Mouse (Mus musculus) cortical plate, adult 2 months (tissue): ENCODE measurements around the gene Radil. TPM values are rescaled to one million over a fixed set of nuclear protein-coding genes. Genes with fewer than 3 reads are reported as not detected.

ENCODE experiments used
- H3K27ac ChIP-seq: fragments of 200-500 bp; 2 replicates; pipeline ENCODE4 v1.5.1; 2012; ENCODE audit warnings: low read length, control low read depth, inconsistent platforms; ENCODE audit not compliant: insufficient read depth
- H3K4me1 ChIP-seq: fragments of 200-500 bp; 2 replicates; pipeline ENCODE4 v1.6.1; 2011; ENCODE audit warnings: low read length; ENCODE audit not compliant: control insufficient read depth, insufficient read depth
- H3K4me3 ChIP-seq: fragments of 200-500 bp; 2 replicates; pipeline ENCODE4 v1.5.1; 2011; ENCODE audit warnings: mild to moderate bottlenecking, low read length, control low read depth; ENCODE audit not compliant: insufficient read depth
- CTCF ChIP-seq: fragments of 200-500 bp; IDR thresholded peaks from 2 replicates; pipeline ENCODE4 v1.5.1; 2011; ENCODE audit warnings: mild to moderate bottlenecking, control low read depth, low read length; ENCODE audit not compliant: insufficient read depth; ENCODE audit errors: extremely low read depth
- POLR2A ChIP-seq: fragments of 200-500 bp; IDR thresholded peaks from 2 replicates; pipeline ENCODE4 v1.6.1; 2011; ENCODE audit warnings: mild to moderate bottlenecking, low read length, control low read depth; ENCODE audit not compliant: insufficient read depth; ENCODE audit errors: extremely low read depth
- polyA plus RNA-seq: library from polyadenylated mRNA; depleted of rRNA; stranded (reverse); fragments of >200 nt; gene quantifications from 2 replicates; pipeline ENCODE4 v1.2.3, GENCODE M21; 2012

Gene Radil
- polyA plus RNA-seq, 1 experiment: 17.7 TPM

- Histone ChIP-seq H3K4me3 (no peak overlapping the region), H3K4me1 (no peaks in the 10 kb centered on the region), H3K27ac (no peak overlapping the region)
- TF ChIP-seq POLR2A: no peak
- no peak for TF ChIP-seq CTCF
Observed at GRCm38 (mm10) chr5:142574323-142575057, 23.6 kb upstream of the Radil start.

GRCm38 (mm10) chr5:142564606-142565005 is 13.7 kb upstream of the Radil start:
- Histone ChIP-seq H3K4me1 (no peaks in the 10 kb centered on the region), H3K27ac (no peak overlapping the region), H3K4me3 (no peak overlapping the region)
- no peak for TF ChIP-seq POLR2A
- no peak for TF ChIP-seq CTCF

GRCm38 (mm10) chr5:142560261-142560660 is 9.4 kb upstream of the Radil start:
- Histone ChIP-seq H3K27ac (no peak overlapping the region), H3K4me1 (no peaks in the 10 kb centered on the region), H3K4me3 (no peak overlapping the region)
- TF ChIP-seq CTCF: no peak
- TF ChIP-seq POLR2A: no peak

- Histone ChIP-seq H3K4me1 (no peaks in the 10 kb centered on the region), H3K4me3 (no peak overlapping the region), H3K27ac (no peak overlapping the region)
- TF ChIP-seq CTCF (peak; percentile 88), POLR2A (no peak)
Observed at GRCm38 (mm10) chr5:142557397-142558067, 6.6 kb upstream of the Radil start.

- no peak overlapping the region for H3K4me3 ChIP-seq
- TF ChIP-seq CTCF (no peak), POLR2A (no peak)
- no peak overlapping the region for H3K27ac ChIP-seq
- no peaks in the 10 kb centered on the region for H3K4me1 ChIP-seq
Observed at GRCm38 (mm10) chr5:142556721-142557120, 5.8 kb upstream of the Radil start.

- Histone ChIP-seq H3K4me1 (no peaks in the 10 kb centered on the region), H3K4me3 (no peak overlapping the region), H3K27ac (no peak overlapping the region)
- no peak for TF ChIP-seq CTCF
Observed at GRCm38 (mm10) chr5:142555866-142556265, 5.0 kb upstream of the Radil start.

- H3K4me3 ChIP-seq: peak overlapping the region; percentile 55
- TF ChIP-seq CTCF (no peak), POLR2A (no peak)
- H3K27ac ChIP-seq: peak overlapping the region; percentile 91
- H3K4me1 ChIP-seq: no peaks in the 10 kb centered on the region; the same call in 1 of the 2 replicates
Observed at GRCm38 (mm10) chr5:142549961-142550705, 765 bp downstream of the Radil start.

- Histone ChIP-seq H3K4me3 (peak overlapping the region; percentile 55; the same call in 1 of the 2 replicates), H3K4me1 (no peaks in the 10 kb centered on the region; the same call in 1 of the 2 replicates), H3K27ac (no peak overlapping the region)
- TF ChIP-seq CTCF (no peak), POLR2A (no peak)
Observed at GRCm38 (mm10) chr5:142549441-142549840, 1.5 kb downstream of the Radil start.

- Histone ChIP-seq H3K4me1 (no peaks in the 10 kb centered on the region; the same call in 1 of the 2 replicates), H3K4me3 (no peak overlapping the region), H3K27ac (no peak overlapping the region)
- TF ChIP-seq POLR2A: no peak
- TF ChIP-seq CTCF: no peak
Observed at GRCm38 (mm10) chr5:142547066-142547465, 3.8 kb downstream of the Radil start.
